Mouse (Mus musculus) ES-Bruce4 (cell line): ENCODE measurements at regions not wholly inside any gene's neighbourhood (a gene's known extent, or its start where the extent isn't known, plus 50 kb on each side); places are given as distances from the start of the nearest gene placed in this dataset.

Experiments used
- CTCF ChIP-seq: IDR thresholded peaks from one replicate; pipeline ENCODE4 v1.8.1; 2011; ENCODE audit warnings: low read depth, low read length
- EP300 ChIP-seq: IDR thresholded peaks from 2 replicates; pipeline ENCODE4 v1.6.1; 2011; ENCODE audit warnings: low read depth, low read length; ENCODE audit not compliant: insufficient read depth
- POLR2A ChIP-seq: IDR thresholded peaks from one replicate; pipeline ENCODE4 v1.8.1; 2011; ENCODE audit warnings: low read length; ENCODE audit not compliant: insufficient read depth

DNA sequence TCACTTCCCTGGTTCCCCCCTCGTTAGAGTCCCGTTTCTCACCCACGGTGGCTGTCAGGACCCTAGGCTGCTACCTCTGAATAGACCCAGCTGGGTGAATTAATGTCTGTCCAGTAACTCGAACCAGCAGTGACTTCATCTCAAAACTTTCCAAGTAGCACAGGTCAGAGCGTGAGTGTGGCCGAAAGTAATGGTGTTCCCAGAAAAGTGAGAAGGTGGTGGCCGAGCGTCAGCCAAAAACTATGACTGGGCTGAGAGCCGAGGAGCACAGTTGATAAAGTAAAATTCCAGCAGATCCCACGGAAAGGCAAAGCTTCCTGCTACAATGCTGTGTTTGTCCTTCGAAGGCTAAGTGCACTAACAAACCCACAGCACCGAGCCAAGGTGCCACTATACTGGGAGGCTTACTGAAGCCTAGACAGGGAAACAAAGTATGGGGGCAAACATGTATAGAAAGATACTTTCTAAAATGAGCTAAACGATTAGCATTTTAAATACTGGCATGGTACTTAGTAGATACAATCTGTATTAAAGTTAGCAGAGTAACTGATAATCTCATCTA is 413.7 kb upstream of the Mgmt start:
- TF ChIP-seq CTCF (no peak), POLR2A (no peak), EP300 (no peak)
